Mouse (Mus musculus): Measurements from ENCODE around the gene Grm4. TPM values are rescaled to one million over a fixed set of nuclear protein-coding genes. Genes with fewer than 3 reads are reported as not detected.
A peak's percentile ranks its signal among the peaks of the same experiment; 100 is the strongest.

Gene Grm4
- total RNA-seq, 1 experiment from 2014 or later, result 0.05 TPM

GRCm38 (mm10) chr17:27456364-27456763, 64.8 kb downstream of the Grm4 start:
- no peak for ATAC-seq (replicated peaks; ENCODE audit: low read depth, poor library complexity, severe bottlenecking)

GRCm38 (mm10) chr17:27455012-27455784, 66.0 kb downstream of the Grm4 start:
- ATAC-seq (replicated peaks; ENCODE audit: low read depth, poor library complexity, severe bottlenecking), result no peak

GRCm38 (mm10) chr17:27454396-27454795, 66.8 kb downstream of the Grm4 start:
- ATAC-seq (replicated peaks; ENCODE audit: low read depth, poor library complexity, severe bottlenecking), result no peak

- ATAC-seq (replicated peaks; ENCODE audit: low read depth, poor library complexity, severe bottlenecking), result no peak
Observed at GRCm38 (mm10) chr17:27453045-27453444, 68.2 kb downstream of the Grm4 start.

GRCm38 (mm10) chr17:27451787-27452186, 69.4 kb downstream of the Grm4 start:
- peak; percentile 55; the same call in 1 of the 2 replicates for ATAC-seq (replicated peaks; ENCODE audit: low read depth, poor library complexity, severe bottlenecking)

- ATAC-seq (replicated peaks; ENCODE audit: low read depth, poor library complexity, severe bottlenecking), result no peak
Observed at GRCm38 (mm10) chr17:27451216-27451615, 70.0 kb downstream of the Grm4 start.

- ATAC-seq (replicated peaks; ENCODE audit: low read depth, poor library complexity, severe bottlenecking), result no peak
Observed at GRCm38 (mm10) chr17:27449757-27450330, 71.4 kb downstream of the Grm4 start.

GRCm38 (mm10) chr17:27448749-27449148, 72.5 kb downstream of the Grm4 start:
- no peak for ATAC-seq (replicated peaks; ENCODE audit: low read depth, poor library complexity, severe bottlenecking)

- no peak for ATAC-seq (replicated peaks; ENCODE audit: low read depth, poor library complexity, severe bottlenecking)
Observed at GRCm38 (mm10) chr17:27445364-27446075, 75.7 kb downstream of the Grm4 start.

- no peak for ATAC-seq (replicated peaks; ENCODE audit: low read depth, poor library complexity, severe bottlenecking)
Observed at GRCm38 (mm10) chr17:27442538-27443113, 78.6 kb downstream of the Grm4 start.

- no peak for ATAC-seq (replicated peaks; ENCODE audit: low read depth, poor library complexity, severe bottlenecking)
Observed at GRCm38 (mm10) chr17:27441778-27442177, 79.4 kb downstream of the Grm4 start.

GRCm38 (mm10) chr17:27435799-27436198, 85.4 kb downstream of the Grm4 start:
- no peak for ATAC-seq (replicated peaks; ENCODE audit: low read depth, poor library complexity, severe bottlenecking)

- no peak for ATAC-seq (replicated peaks; ENCODE audit: low read depth, poor library complexity, severe bottlenecking)
Observed at GRCm38 (mm10) chr17:27435225-27435624, 86.0 kb downstream of the Grm4 start.

- ATAC-seq (replicated peaks; ENCODE audit: low read depth, poor library complexity, severe bottlenecking), result no peak
Observed at GRCm38 (mm10) chr17:27434066-27434465, 87.1 kb downstream of the Grm4 start.

GRCm38 (mm10) chr17:27433179-27433680, 88.0 kb downstream of the Grm4 start:
- no peak for ATAC-seq (replicated peaks; ENCODE audit: low read depth, poor library complexity, severe bottlenecking)

GRCm38 (mm10) chr17:27432145-27432650, 89.0 kb downstream of the Grm4 start:
- ATAC-seq (replicated peaks; ENCODE audit: low read depth, poor library complexity, severe bottlenecking), result no peak

- no peak for ATAC-seq (replicated peaks; ENCODE audit: low read depth, poor library complexity, severe bottlenecking)
Observed at GRCm38 (mm10) chr17:27431049-27431839, 90.0 kb downstream of the Grm4 start.

GRCm38 (mm10) chr17:27429757-27430156, 91.4 kb downstream of the Grm4 start:
- ATAC-seq (replicated peaks; ENCODE audit: low read depth, poor library complexity, severe bottlenecking), result no peak

GRCm38 (mm10) chr17:27425016-27425415, 96.2 kb downstream of the Grm4 start:
- no peak for ATAC-seq (replicated peaks; ENCODE audit: low read depth, poor library complexity, severe bottlenecking)

- ATAC-seq (replicated peaks; ENCODE audit: low read depth, poor library complexity, severe bottlenecking), result no peak
Observed at GRCm38 (mm10) chr17:27424356-27424755, 96.8 kb downstream of the Grm4 start.

Data from common myeloid progenitor, adult 5-6 weeks (primary cell).